Mouse (Mus musculus) thymus, adult 2 months (tissue): ENCODE data around the gene Stat6.

Experiments used
- CTCF ChIP-seq: fragments of 200-500 bp; IDR thresholded peaks from 2 replicates; pipeline ENCODE4 v1.5.1; 2012; ENCODE audit warnings: mild to moderate bottlenecking, control low read depth, low read length, moderate library complexity, borderline replicate concordance; ENCODE audit not compliant: control insufficient read depth, poor library complexity, insufficient read depth; ENCODE audit errors: extremely low read depth
- POLR2A ChIP-seq: fragments of 200-500 bp; IDR thresholded peaks from 2 replicates; pipeline ENCODE4 v1.6.1; 2012; ENCODE audit warnings: mild to moderate bottlenecking, low read length, control low read depth, moderate library complexity; ENCODE audit not compliant: control insufficient read depth, poor library complexity, insufficient read depth; ENCODE audit errors: extremely low read depth

DNA sequence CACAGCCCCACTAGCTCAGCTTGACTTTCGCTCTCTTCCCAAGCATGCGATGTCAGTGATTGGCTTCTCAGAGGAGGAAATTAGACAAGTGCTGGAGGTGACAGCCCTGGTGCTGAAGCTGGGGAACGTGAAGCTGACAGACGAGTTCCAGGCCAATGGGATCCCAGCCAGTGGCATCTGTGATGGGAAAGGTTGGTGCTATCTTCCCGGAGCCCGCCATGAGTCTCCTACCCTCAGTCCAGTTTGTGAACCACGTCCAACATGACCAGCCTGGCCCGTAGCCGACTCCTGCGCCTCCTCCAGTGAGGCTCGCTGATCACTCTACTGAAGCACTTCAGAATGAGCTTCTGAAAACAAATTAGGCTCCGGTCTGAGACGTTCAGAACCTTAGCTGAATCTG, 67.5 kb downstream of the Stat6 start:
- TF ChIP-seq POLR2A (no peak), CTCF (no peak)
